Mouse (Mus musculus) heart, embryonic 14.5 days (tissue): ENCODE results near the gene Cyp2e1. TPM values are rescaled to one million over a fixed set of nuclear protein-coding genes. Genes with fewer than 3 reads are reported as not detected.

Source experiments
- ATAC-seq: fragments of 200-750 bp; cut with Nextera tagmentation; 2 replicates; pipeline ENCODE4 v1.8.0; 2017; ENCODE audit warnings: low read depth, moderate TSS enrichment; ENCODE audit not compliant: insufficient number of reproducible peaks, insufficient read depth, low FRiP score
- H3K27ac ChIP-seq, 2 experiments: fragments of 200-500 bp in 1 of 2; fragments of 300-500 bp in 1 of 2; sonication (generic) in 1 of 2; replicated peaks in 1 of 2; 2 replicates each; pipeline ENCODE4 v1.5.1; 2012 to 2014; ENCODE audit warnings: low read depth in 2 of 2, low read length in 2 of 2, control low read depth in 1 of 2, mild to moderate bottlenecking in 1 of 2, mixed read lengths in 1 of 2; ENCODE audit not compliant: control insufficient read depth in 1 of 2, insufficient read depth in 1 of 2
- H3K27me3 ChIP-seq: fragments of 300-500 bp; sonication (generic); 2 replicates; pipeline ENCODE4 v1.6.1; 2014; ENCODE audit warnings: mild to moderate bottlenecking, low read length, control low read depth; ENCODE audit not compliant: control insufficient read depth, insufficient read depth
- H3K36me3 ChIP-seq: fragments of 300-500 bp; sonication (generic); 2 replicates; pipeline ENCODE4 v1.6.1; 2014; ENCODE audit warnings: mild to moderate bottlenecking, control low read depth, low read length, mixed read lengths; ENCODE audit not compliant: control insufficient read depth, insufficient read depth
- H3K4me1 ChIP-seq, 2 experiments: fragments of 200-500 bp in 1 of 2; fragments of 300-500 bp in 1 of 2; sonication (generic) in 1 of 2; 2 replicates each; pipeline ENCODE4 v1.6.1; 2012 to 2014; ENCODE audit warnings: low read length in 2 of 2, control low read depth in 1 of 2, mixed read lengths in 1 of 2; ENCODE audit not compliant: control insufficient read depth in 2 of 2, insufficient read depth in 2 of 2
- H3K4me2 ChIP-seq: fragments of 300-500 bp; sonication (generic); 2 replicates; pipeline ENCODE4 v1.6.1; 2014; ENCODE audit warnings: mild to moderate bottlenecking, low read length
- H3K4me3 ChIP-seq, 2 experiments: fragments of 200-500 bp in 1 of 2; fragments of 300-500 bp in 1 of 2; sonication (generic) in 1 of 2; 2 replicates each; pipeline ENCODE4 v1.5.1; 2012 to 2014; ENCODE audit warnings: low read length in 2 of 2, mild to moderate bottlenecking in 2 of 2, control low read depth in 1 of 2, low read depth in 1 of 2, moderate library complexity in 1 of 2; ENCODE audit not compliant: control insufficient read depth in 1 of 2, insufficient read depth in 1 of 2
- H3K9ac ChIP-seq: fragments of 300-500 bp; sonication (generic); 2 replicates; pipeline ENCODE4 v1.6.1; 2014; ENCODE audit warnings: mild to moderate bottlenecking, low read length
- H3K9me3 ChIP-seq: fragments of 300-500 bp; sonication (generic); 2 replicates; pipeline ENCODE4 v1.6.1; 2016; ENCODE audit warnings: low read length, control low read depth; ENCODE audit not compliant: control insufficient read depth
- WGBS: fragments of 180-500 bp; shearing (Covaris S2); extraction: QIAGEN DNeasy Blood & Tissue Kit; methylation state at CpG from one replicate; pipeline ENCODE4 v1.1.7; 2014; 5-methylcytosine and 5-hydroxymethylcytosine counted together
- polyA plus RNA-seq: library from polyadenylated mRNA; unstranded; fragments of >200 nt; fragmentation: Nextera tagmentation; extraction: Ambion mirVana; gene quantifications from 2 replicates; pipeline ENCODE4 v1.2.1, GENCODE M21; 2014

Cyp2e1 gene
- not detected in 2 replicates for polyA plus RNA-seq

GRCm38 (mm10) chr7:140763447-140764020, at the start of gene Cyp2e1:
Cyp2e1 (plus strand) TSS chr7:140763739.
- ATAC-seq = no peak
- H3K9me3 ChIP-seq = no peaks in the 10 kb centered on the region
- no peaks in the 10 kb centered on the region for H3K4me1 ChIP-seq
- no peak within 1 kb of the TSS for H3K27ac ChIP-seq
- 84% methylated on average over 7 of the region's 7 CpGs for WGBS
- no peaks in the 10 kb centered on the region for H3K27me3 ChIP-seq
- no peak within 1 kb of the TSS for H3K4me2 ChIP-seq
- H3K4me3 ChIP-seq = no peak within 1 kb of the TSS
- no peaks in the 10 kb centered on the region for H3K36me3 ChIP-seq
- no peak within 1 kb of the TSS for H3K9ac ChIP-seq

- WGBS = 67% methylated on average over 7 of the region's 7 CpGs
- no peak for ATAC-seq
Measured at GRCm38 (mm10) chr7:140717155-140718055, 46.1 kb upstream of the Cyp2e1 start.

GRCm38 (mm10) chr7:140721095-140721494, 42.4 kb upstream of the Cyp2e1 start:
- H3K4me3 ChIP-seq = no peak overlapping the region
- WGBS = 66% methylated on average over 6 of the region's 6 CpGs
- H3K4me2 ChIP-seq = no peak overlapping the region
- H3K36me3 ChIP-seq = no peaks in the 10 kb centered on the region
- H3K9ac ChIP-seq = no peak overlapping the region
- no peaks in the 10 kb centered on the region for H3K27me3 ChIP-seq
- ATAC-seq = no peak
- H3K27ac ChIP-seq = no peak overlapping the region
- H3K9me3 ChIP-seq = no peaks in the 10 kb centered on the region
- H3K4me1 ChIP-seq = no peaks in the 10 kb centered on the region

More at GRCm38 (mm10) chr7:140717155-140718055, 46.1 kb upstream of the Cyp2e1 start:
- Histone ChIP-seq H3K4me2 (no peak overlapping the region), H3K27me3 (no peaks in the 10 kb centered on the region), H3K4me3 (no peak overlapping the region), H3K4me1 (no peaks in the 10 kb centered on the region), H3K9ac (no peak overlapping the region), H3K36me3 (no peaks in the 10 kb centered on the region), H3K27ac (no peak overlapping the region), H3K9me3 (no peaks in the 10 kb centered on the region)

- H3K4me2 ChIP-seq = no peak overlapping the region
- H3K9ac ChIP-seq = no peak overlapping the region
- no peaks in the 10 kb centered on the region for H3K27me3 ChIP-seq
- 0 out of 2 replicates have a peak, but pooled peaks cover 3% of the 10 kb centered on the region for H3K9me3 ChIP-seq
- no peak for ATAC-seq
- no peak overlapping the region for H3K27ac ChIP-seq
- H3K36me3 ChIP-seq = no peaks in the 10 kb centered on the region
- no peak overlapping the region for H3K4me3 ChIP-seq
- H3K4me1 ChIP-seq = no peaks in the 10 kb centered on the region
Measured at GRCm38 (mm10) chr7:140725558-140725957, 38.0 kb upstream of the Cyp2e1 start.

DNA sequence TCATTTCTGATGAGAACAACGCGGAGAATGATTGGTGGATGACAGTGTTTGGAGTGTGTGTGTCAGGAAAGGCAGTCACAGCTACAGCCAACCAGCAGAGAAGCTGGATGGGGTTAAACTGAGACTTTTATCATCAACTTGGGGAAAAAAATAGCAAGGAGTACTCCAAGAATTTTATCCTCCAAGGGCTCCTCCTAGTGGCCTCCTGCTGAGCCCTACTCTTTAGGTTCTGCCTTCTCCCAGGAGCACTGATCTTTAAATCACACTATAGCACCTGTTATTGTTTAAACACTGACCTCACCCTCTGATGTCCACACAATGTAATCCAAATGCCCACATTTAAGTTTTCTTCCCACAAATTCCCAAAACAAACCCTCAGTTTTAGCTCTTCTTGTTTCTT, 30.4 kb upstream of the Cyp2e1 start:
- H3K9ac ChIP-seq = no peak overlapping the region
- no peaks in the 10 kb centered on the region for H3K36me3 ChIP-seq
- H3K4me2 ChIP-seq = no peak overlapping the region
- H3K27ac ChIP-seq = no peak overlapping the region
- H3K4me1 ChIP-seq = no peaks in the 10 kb centered on the region
- 56% methylated on average over 2 of the region's 2 CpGs for WGBS
- no peak overlapping the region for H3K4me3 ChIP-seq
- ATAC-seq = no peak
- H3K9me3 ChIP-seq = 0 out of 2 replicates have a peak, but pooled peaks cover 2% of the 10 kb centered on the region
- no peaks in the 10 kb centered on the region for H3K27me3 ChIP-seq

- WGBS = 65% methylated on average over 3 of the region's 3 CpGs
- no peaks in the 10 kb centered on the region for H3K27me3 ChIP-seq
- H3K4me3 ChIP-seq = no peak overlapping the region
- no peak overlapping the region for H3K4me2 ChIP-seq
- no peak overlapping the region for H3K27ac ChIP-seq
- no peak overlapping the region for H3K9ac ChIP-seq
- H3K36me3 ChIP-seq = no peaks in the 10 kb centered on the region
- ATAC-seq = no peak
- H3K9me3 ChIP-seq = no peaks in the 10 kb centered on the region
- no peaks in the 10 kb centered on the region for H3K4me1 ChIP-seq
Measured at GRCm38 (mm10) chr7:140747402-140747801, 16.1 kb upstream of the Cyp2e1 start.

GRCm38 (mm10) chr7:140748116-140748826, 15.3 kb upstream of the Cyp2e1 start:
- WGBS = 71% methylated on average over 6 of the region's 6 CpGs
- no peaks in the 10 kb centered on the region for H3K4me1 ChIP-seq

More at GRCm38 (mm10) chr7:140748116-140748826, 15.3 kb upstream of the Cyp2e1 start:
- Histone ChIP-seq H3K9ac (no peak overlapping the region), H3K36me3 (no peaks in the 10 kb centered on the region), H3K27me3 (no peaks in the 10 kb centered on the region), H3K9me3 (no peaks in the 10 kb centered on the region), H3K4me2 (no peak overlapping the region), H3K4me3 (no peak overlapping the region), H3K27ac (no peak overlapping the region)
- ATAC-seq = no peak
